In genomic region chr12:70234411-70234810, GRCm38 (mm10) we compare ENCODE assay signal across 8 mouse cellular contexts. TPM values are rescaled to one million over a fixed set of nuclear protein-coding genes. Genes with fewer than 3 reads are reported as not detected.
A peak's percentile ranks its signal among the peaks of the same experiment; 100 is the strongest.
DNase-seq lines count a peak whose midpoint lies in the region; ATAC-seq and TF ChIP-seq lines count a peak whose summit lies in the region.

No protein-coding gene starts in this region.

- H3K4me2 ChIP-seq in intestine, embryonic 16.5 days (ENCODE audit: low read depth, low read length), result no peak overlapping the region

- no peaks in the 10 kb centered on the region for H3K36me3 ChIP-seq in thymus, adult 2 months (ENCODE audit: control insufficient read depth, insufficient read depth, low read length)
- no peaks in the 10 kb centered on the region for H3K36me3 ChIP-seq in forebrain, embryonic 10.5 days (replicated peaks)
- H3K36me3 ChIP-seq in intestine, embryonic 16.5 days (ENCODE audit: control insufficient read depth, insufficient read depth, low read length), result no peaks in the 10 kb centered on the region

- peaks cover 16% of the 10 kb centered on the region for H3K4me1 ChIP-seq in thymus, adult 2 months (replicated peaks; ENCODE audit: control insufficient read depth, insufficient read depth, low read length)
- H3K4me1 ChIP-seq in forebrain, embryonic 10.5 days, result peaks cover 30% of the 10 kb centered on the region
- H3K4me1 ChIP-seq in intestine, embryonic 16.5 days (ENCODE audit: control insufficient read depth, insufficient read depth, low read length), result peaks cover 3% of the 10 kb centered on the region; the same call in 1 of the 2 replicates

- H3K4me3 ChIP-seq in thymus, adult 2 months (ENCODE audit: control insufficient read depth, insufficient read depth, low read length), result no peak overlapping the region
- no peak overlapping the region for H3K4me3 ChIP-seq in forebrain, embryonic 10.5 days
- no peak overlapping the region for H3K4me3 ChIP-seq in intestine, embryonic 16.5 days (ENCODE audit: low read length)

- no peaks in the 10 kb centered on the region for H3K27me3 ChIP-seq in thymus, adult 2 months (ENCODE audit: control insufficient read depth, insufficient read depth, low read length)
- peaks cover 34% of the 10 kb centered on the region for H3K27me3 ChIP-seq in forebrain, embryonic 10.5 days (ENCODE audit: poor library complexity, severe bottlenecking)
- no peaks in the 10 kb centered on the region for H3K27me3 ChIP-seq in intestine, embryonic 16.5 days (replicated peaks; ENCODE audit: control insufficient read depth, insufficient read depth, low read length)

- TF ChIP-seq POLR2A in thymus, adult 2 months (IDR thresholded peaks at IDR 0.05; ENCODE audit: control insufficient read depth, extremely low read depth, insufficient read depth, low read length, poor library complexity), result no peak

- DNase-seq in thymus, adult 2 months, result peak; percentile 49
- DNase-seq in thymus, adult 18-20 months, result no peak
- peak; percentile 43 for DNase-seq in c-Kit-positive CD71-positive TER-119-negative erythroid progenitor cells, embryonic 14.5 days (ENCODE audit: low read depth)
- peak; percentile 53 for DNase-seq in forebrain, embryonic 10.5 days (ENCODE audit: extremely low spot score, low spot score)
- peak; percentile 70 for DNase-seq in lung, postnatal 10 days
- DNase-seq in retina, postnatal 1 day, result peak; percentile 76
- DNase-seq in right cerebral cortex, adult 18-20 months, result no peak

- H3K9ac ChIP-seq in intestine, embryonic 16.5 days (ENCODE audit: low read depth, low read length), result no peak overlapping the region

- TF ChIP-seq CTCF in thymus, adult 2 months (IDR thresholded peaks at IDR 0.05; ENCODE audit: borderline replicate concordance, control insufficient read depth, extremely low read depth, insufficient read depth, low read length, poor library complexity), result peak; percentile 73; the same call in 1 of the 2 replicates

- H3K9me3 ChIP-seq in forebrain, embryonic 10.5 days, result no peaks in the 10 kb centered on the region
- H3K9me3 ChIP-seq in intestine, embryonic 16.5 days (ENCODE audit: control insufficient read depth, low read length), result no peaks in the 10 kb centered on the region

- 3% methylated on average over 6 of the region's 6 CpGs for WGBS in thymus, adult 2 months
- 28% methylated on average over 6 of the region's 6 CpGs for WGBS in forebrain, embryonic 10.5 days
- 15% methylated on average over 6 of the region's 6 CpGs for WGBS in intestine, embryonic 16.5 days

- H3K27ac ChIP-seq in thymus, adult 2 months (ENCODE audit: control insufficient read depth, insufficient read depth, low read length), result no peak overlapping the region
- no peak overlapping the region for H3K27ac ChIP-seq in forebrain, embryonic 10.5 days
- H3K27ac ChIP-seq in intestine, embryonic 16.5 days (ENCODE audit: low read length), result no peak overlapping the region

- ATAC-seq in intestine, embryonic 16.5 days, result peak; percentile 70; the same call in 1 of the 2 replicates

RNA-seq across cellular contexts. Expression of gene Pygl, which starts 3.1 kb away (rescaled TPM):
- 19.6 and 19.7 TPM in 2 replicates for polyA plus RNA-seq in thymus, adult 2 months (2012; rRNA removed)
- polyA plus RNA-seq in forebrain, embryonic 10.5 days (2016; fragmentation: Nextera tagmentation; extraction: Ambion mirVana), result 9.7 and 10.8 TPM in 2 replicates
- 24.3 and 27.6 TPM in 2 replicates for polyA plus RNA-seq in intestine, embryonic 16.5 days (2015; fragmentation: Nextera tagmentation; extraction: Ambion mirVana)

Comparison
In these comparisons a context has a peak if more than half of its experiments do, and no peak if none do; other contexts are left out.
1. DNase-seq: peak in thymus, adult 2 months (single experiment), c-Kit-positive CD71-positive TER-119-negative erythroid progenitor cells, embryonic 14.5 days (single experiment), forebrain, embryonic 10.5 days (single experiment), lung, postnatal 10 days (single experiment) and retina, postnatal 1 day (single experiment); none in thymus, adult 18-20 months (0 of 2) and right cerebral cortex, adult 18-20 months (single experiment).